Mouse (Mus musculus) brown adipose tissue, adult 24 weeks (tissue): ENCODE results near the gene Dgcr2. TPM values are rescaled to one million over a fixed set of nuclear protein-coding genes. Genes with fewer than 3 reads are reported as not detected.

Experiments
- H3K27ac ChIP-seq: fragments of 200-500 bp; replicated peaks from 2 replicates; pipeline ENCODE4 v1.5.1; 2012; ENCODE audit warnings: low read depth, mild to moderate bottlenecking, low read length
- H3K4me1 ChIP-seq: fragments of 200-500 bp; 2 replicates; pipeline ENCODE4 v1.6.1; 2012; ENCODE audit warnings: low read length, mixed read lengths; ENCODE audit not compliant: control insufficient read depth, insufficient read depth, insufficient read length
- H3K4me3 ChIP-seq: fragments of 200-500 bp; 2 replicates; pipeline ENCODE4 v1.5.1; 2012; ENCODE audit warnings: low read depth, mild to moderate bottlenecking, low read length, moderate library complexity; ENCODE audit not compliant: insufficient read depth
- polyA plus RNA-seq: library from polyadenylated mRNA; stranded (reverse); fragments of >200 nt; gene quantifications from 2 replicates; pipeline ENCODE4 v1.2.4, GENCODE M21; 2012; ENCODE audit not compliant: missing spikeins, insufficient read depth, insufficient read length

The Dgcr2 gene
- polyA plus RNA-seq, 1 experiment = 15.5 TPM

DNA sequence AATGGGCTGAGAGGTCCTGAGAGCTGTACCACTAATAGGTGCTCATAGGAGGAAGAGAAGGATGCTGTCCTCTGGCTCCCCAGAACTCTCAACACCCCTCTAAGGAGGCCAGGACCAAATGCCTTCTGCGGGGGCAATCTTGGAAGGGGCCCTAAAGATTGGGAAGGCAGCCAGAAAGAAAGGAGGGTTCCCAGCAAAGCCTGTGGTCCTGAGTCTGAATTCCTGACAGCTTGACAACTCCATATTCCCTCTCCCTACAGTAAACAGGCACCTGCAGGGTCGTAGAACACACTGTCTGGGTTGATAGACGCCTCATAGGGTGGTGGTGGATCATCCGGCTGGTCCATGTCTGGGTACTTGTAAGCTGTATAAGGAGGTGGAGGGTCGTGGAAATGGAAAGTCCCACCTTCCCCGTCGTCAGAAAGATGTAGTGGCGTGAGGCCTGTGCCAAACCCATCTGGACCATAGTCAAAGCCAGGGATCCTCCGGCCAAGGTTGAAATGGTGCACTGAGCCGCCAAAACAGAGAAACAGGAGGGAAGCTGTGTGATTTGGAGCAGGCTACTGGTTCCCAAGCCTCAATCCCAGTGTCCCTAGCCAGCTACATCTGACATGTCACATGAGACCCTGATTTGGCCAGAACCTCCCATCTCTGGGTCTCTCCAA lies 54.5 kb downstream of the Dgcr2 start:
- H3K27ac ChIP-seq = no peak overlapping the region
- H3K4me1 ChIP-seq = no peaks in the 10 kb centered on the region
- H3K4me3 ChIP-seq = no peak overlapping the region

DNA sequence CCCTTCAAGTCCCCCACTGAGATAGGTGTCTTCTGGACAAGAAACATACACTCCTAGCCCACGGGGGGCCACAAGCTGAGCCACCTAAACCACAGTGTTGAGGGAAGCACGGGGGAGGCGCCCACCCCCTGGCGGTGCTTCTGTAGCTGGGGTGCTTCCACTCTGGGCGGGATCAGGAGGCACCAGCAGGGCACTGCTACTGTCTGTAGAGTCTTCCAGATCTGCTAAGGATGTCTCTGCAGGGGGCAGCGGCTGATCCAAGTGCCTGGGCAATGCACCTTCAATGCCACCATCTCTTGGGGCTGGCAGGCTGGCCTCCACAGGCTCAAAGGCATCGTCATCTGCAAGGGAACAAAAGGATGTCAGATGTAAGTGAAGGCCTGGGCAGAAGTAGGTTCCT lies 55.9 kb downstream of the Dgcr2 start:
- no peak overlapping the region for H3K4me3 ChIP-seq
- H3K27ac ChIP-seq = no peak overlapping the region
- H3K4me1 ChIP-seq = no peaks in the 10 kb centered on the region

DNA sequence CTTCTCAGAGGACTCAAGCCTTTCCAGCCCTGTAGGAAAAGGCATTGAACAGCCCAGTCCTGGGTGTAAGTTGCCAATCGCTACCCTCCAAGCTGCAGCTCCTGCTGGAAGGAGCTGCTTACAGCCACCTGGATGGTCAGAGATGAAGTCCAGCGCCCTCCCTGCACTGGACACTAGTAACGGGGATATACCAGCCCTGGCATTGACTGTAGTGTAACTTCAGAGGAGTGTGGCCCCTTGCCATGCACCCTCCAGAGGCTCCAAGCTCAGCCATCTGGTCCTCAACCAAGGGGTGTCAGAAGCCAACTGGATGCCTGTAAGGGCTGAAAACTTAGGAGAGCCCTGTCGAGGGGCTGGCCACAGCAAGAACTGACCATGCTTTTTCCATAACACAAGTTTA lies 58.4 kb downstream of the Dgcr2 start:
- Histone ChIP-seq H3K27ac (no peak overlapping the region), H3K4me1 (no peaks in the 10 kb centered on the region), H3K4me3 (no peak overlapping the region)

DNA sequence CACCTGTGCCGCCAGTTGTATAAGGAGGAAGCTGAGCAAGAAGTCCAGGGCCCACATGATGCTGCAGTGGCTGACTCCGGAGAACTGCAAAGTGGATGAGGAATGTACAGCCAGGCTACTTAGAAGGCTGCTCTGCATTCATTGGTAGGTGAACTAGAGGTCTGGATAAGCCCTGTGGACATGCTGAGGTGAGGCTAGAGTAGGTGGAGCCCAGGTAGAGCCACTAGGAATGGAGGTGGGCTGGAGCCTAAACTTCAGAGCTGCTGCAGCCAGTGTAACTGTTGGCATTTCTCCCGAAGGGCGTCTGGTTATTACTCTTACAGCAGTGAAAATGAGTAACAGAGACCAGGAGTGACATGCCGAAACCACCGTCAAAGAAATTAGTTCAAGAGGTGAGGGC lies 60.3 kb downstream of the Dgcr2 start, which contains the start of gene Car15:
Gene Car15 (minus strand): TSS at position 314 of the 400 bp plus-strand sequence.
- Histone ChIP-seq H3K27ac (no peak within 1 kb of the TSS), H3K4me1 (no peaks in the 10 kb centered on the region), H3K4me3 (no peak within 1 kb of the TSS)

DNA sequence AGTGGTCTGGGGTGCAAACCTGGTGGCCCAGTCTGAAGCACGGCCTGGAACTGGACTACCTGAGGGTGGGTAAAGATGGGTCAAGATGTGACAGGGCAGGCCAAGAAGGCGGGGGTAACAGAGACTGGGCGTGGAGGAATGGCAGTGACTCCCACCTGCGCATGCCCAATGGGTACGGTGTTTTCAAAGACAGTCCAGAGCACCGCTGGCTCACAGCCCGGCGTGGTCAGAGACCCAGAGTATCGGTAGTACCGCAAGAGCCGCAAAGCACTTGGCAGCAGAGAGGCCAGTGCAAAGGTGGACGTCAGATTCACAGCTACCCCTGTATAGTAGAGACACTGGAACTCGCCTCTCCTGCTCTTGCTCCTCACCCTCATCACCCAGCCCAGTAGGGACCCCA lies 62.9 kb downstream of the Dgcr2 start:
- Histone ChIP-seq H3K4me3 (no peak overlapping the region), H3K4me1 (no peaks in the 10 kb centered on the region), H3K27ac (no peak overlapping the region)

DNA sequence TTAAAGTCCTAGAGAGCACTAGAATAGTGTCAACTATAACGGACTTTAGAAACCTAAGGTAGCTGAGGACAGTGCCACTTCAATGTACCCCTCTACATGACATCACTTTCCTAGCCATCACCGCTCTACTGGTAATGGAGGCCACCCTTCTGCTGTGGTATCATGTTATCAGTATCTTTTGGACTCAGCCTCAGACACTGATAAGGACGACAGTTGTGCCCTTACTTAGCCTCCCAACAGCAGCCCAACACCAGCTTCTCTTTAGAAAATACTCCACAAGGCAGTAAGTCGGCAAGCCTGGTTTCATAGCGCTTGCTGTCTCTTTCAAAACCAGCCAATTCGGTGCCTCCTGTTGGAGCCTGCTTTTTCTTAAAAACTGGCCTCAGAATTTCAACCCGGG lies 63.8 kb downstream of the Dgcr2 start:
- no peak overlapping the region for H3K27ac ChIP-seq
- no peak overlapping the region for H3K4me3 ChIP-seq
- H3K4me1 ChIP-seq = no peaks in the 10 kb centered on the region

DNA sequence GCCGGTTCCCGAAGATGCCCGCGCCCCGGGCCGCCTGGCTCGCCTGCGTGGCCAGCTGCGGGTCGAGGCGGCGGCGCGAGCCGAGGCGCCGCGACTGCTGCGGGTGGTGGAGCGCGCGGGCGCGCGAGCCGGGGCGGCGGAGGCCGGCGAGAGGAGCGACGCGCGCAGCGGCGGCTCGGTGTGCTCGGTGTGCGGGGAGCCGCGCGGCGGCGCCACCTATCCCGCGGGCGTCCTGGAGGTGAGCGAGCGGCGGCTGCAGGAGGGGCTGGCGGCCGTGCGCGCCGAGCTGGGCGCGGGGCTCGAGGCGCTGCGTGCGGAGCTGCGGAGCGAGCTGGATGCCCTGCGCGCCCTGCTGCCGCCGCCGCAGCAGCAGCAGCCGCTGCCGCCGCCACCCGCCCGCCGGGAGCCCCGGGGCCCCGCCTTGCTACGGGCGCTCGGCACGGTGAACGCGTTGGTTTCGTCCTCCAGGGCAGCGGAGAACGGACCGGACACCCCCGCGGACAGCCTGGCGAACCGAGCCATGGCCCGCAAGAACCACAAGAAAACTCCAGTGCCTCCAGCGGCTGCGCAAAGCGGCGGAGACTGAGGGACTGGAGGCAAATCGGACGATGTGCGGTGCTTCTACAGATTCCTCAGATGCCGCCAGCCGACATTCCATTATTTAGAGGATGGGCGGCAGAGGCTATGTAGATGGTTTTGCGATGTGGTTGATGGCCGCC lies 64.5 kb downstream of the Dgcr2 start:
- Histone ChIP-seq H3K4me3 (peak overlapping the region; percentile 42), H3K27ac (no peak overlapping the region), H3K4me1 (no peaks in the 10 kb centered on the region)

DNA sequence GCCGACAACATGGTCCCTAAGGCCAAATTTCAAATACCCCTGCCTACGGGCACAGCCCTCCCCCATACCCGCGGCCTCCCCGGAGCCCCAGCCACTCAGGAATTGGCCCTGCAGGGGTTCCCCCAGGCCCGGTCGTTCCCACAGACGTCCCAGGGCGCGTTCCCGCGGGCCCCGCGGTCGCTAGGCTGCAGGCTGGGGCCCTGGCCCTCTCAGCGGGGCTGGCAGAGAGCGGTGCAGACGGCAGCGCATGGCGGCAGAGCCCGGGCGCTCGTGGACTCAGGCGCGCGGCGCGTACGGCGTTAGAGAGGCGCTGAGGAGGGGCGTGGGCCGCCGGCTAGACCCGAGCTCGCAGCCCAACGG lies 65.1 kb downstream of the Dgcr2 start:
- H3K4me1 ChIP-seq = no peaks in the 10 kb centered on the region
- no peak overlapping the region for H3K27ac ChIP-seq
- H3K4me3 ChIP-seq = peak overlapping the region; percentile 42

DNA sequence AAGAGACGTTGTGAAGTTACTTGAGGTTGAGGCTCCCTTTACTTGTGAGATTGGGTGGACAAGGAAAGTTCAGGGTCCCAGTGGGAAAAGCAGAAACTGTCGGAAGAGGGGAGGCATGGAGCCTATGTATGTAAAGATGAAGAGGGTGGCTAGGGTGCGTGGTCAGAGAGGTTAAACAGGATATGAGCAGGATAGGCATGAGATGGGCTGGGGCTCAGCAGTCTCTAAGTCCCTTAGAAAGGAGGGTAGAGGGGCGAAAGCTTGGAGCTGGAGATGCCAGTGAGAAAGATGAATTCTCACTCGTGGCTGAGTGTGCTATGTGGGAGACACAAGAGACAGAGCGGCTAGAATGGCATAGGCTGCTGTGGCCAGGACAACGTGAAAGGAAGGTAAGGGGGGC lies 65.5 kb downstream of the Dgcr2 start, which contains the start of gene B830017H08Rik:
Gene B830017H08Rik (plus strand): TSS at position 301 of the 400 bp plus-strand sequence.
- no peaks in the 10 kb centered on the region for H3K4me1 ChIP-seq
- no peak within 1 kb of the TSS for H3K27ac ChIP-seq
- peak within 1 kb of the TSS; percentile 42 for H3K4me3 ChIP-seq

DNA sequence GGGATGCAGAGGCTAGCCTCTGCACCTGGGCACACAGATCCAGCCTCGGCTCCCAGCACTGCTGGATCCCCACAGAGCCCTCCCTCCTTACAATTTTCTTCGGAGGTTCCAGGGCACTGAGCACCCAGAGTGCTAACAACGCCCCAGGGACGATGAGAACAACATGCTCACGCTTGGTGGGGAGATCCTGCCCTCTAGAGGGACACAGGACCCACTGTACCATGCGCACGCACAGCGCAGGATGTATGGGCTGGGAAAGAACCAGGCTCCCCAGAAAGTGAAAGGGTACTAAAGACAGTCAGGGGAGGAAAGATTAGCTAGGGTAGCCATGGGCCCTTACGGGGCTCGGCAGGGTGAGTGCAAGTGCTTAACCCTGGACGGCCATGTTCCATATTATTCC lies 66.6 kb downstream of the Dgcr2 start:
- Histone ChIP-seq H3K27ac (no peak overlapping the region), H3K4me1 (no peaks in the 10 kb centered on the region), H3K4me3 (no peak overlapping the region)

DNA sequence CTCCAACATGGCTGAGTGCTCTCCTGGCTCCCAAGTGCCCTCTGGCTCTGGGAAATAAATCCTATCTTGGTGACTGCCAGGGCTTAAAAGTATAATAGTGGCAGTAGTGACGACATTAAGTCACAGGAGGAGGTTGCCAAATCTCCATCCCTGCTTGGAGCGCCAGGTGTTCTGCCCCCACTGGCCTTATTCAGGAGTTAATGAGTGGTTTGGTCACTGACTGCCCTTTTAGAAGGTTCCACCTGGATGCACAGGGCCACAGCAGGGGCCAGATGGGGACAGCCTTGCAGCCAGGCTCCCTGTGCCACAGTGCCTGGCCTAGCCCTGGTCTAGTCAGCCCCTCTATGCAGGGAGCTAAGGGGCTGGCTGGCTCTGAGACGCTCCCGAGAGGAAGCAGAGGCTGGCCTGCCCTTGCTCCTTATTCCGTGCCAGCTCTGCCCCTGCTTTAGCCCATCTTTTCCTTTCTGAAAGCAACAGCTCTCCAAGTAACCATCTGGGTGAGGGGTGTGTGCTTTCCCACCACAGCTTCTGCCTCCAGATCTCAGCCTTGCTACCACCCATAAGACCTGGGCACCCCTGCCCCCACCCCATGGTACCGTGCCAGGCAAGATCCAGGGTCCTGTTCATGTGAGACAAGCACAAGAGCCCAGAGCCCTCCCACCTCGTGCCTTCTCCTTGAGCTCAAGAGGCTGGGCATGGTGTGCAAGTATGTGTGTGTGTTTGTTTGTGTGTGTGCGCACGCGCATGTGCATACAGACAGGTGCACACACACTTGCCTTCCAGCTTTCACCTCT lies 67.8 kb downstream of the Dgcr2 start:
- Histone ChIP-seq H3K4me3 (no peak overlapping the region), H3K27ac (no peak overlapping the region), H3K4me1 (no peaks in the 10 kb centered on the region)

DNA sequence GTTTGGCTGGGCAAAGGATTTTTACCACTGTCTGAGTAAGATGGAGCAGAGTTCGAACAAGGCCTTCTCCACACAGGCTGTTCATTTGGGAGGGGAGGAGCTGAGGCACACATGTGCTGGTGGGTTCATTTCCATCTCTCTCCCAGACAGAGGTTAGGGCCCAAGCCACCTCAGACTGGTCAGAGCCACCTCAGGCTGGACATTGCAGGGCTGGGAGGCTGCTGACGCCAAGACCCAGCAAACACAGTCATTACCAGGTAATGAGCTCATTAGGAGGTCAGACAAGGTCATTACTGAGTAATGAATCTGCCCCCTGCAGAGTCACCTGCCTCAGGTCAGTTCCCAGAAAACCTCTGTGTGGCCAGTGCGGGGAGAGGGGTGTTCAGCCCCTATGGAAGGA lies 69.5 kb downstream of the Dgcr2 start:
- no peak overlapping the region for H3K4me3 ChIP-seq
- H3K4me1 ChIP-seq = no peaks in the 10 kb centered on the region
- H3K27ac ChIP-seq = no peak overlapping the region

DNA sequence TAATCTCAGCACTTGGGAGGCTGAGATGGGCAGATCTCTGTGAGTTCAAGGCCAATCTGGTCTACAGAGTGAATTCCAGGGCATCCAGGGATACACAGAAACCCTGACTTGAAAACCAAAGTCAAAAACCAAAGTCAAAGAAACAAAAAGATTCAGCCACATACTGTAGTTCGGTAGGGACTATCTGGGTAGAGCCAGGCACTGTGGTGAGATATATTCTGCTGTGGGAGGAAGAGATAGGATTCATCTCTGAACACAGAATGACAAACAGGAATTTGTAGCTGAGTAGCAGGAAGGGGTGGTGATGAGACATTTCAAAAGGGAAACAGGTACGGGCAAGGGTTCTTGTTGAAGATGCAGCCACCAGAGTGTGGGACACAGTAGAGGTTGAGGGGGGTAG lies 70.1 kb downstream of the Dgcr2 start:
- no peaks in the 10 kb centered on the region for H3K4me1 ChIP-seq
- H3K4me3 ChIP-seq = no peak overlapping the region
- H3K27ac ChIP-seq = no peak overlapping the region

DNA sequence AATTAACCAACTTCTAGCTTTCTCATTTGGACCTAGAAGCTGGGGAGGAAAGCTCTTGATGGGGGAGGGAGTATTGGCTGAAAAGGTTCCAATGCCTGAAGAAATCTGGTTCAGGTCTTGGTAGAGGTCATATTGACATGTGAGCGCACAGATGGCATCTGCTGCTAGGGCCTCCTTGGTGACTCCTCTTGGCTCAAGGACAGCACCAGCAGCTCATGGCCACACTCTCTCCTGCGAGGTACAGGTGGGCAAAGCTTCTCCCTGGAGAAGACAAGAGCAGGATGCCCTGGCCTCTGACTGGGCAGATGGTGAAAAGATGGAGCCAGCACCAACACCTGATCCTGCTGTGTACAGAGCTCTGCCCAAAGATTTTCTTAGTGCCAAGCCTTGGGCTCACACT lies 71.9 kb downstream of the Dgcr2 start:
- Histone ChIP-seq H3K4me1 (no peaks in the 10 kb centered on the region), H3K27ac (no peak overlapping the region), H3K4me3 (no peak overlapping the region)

DNA sequence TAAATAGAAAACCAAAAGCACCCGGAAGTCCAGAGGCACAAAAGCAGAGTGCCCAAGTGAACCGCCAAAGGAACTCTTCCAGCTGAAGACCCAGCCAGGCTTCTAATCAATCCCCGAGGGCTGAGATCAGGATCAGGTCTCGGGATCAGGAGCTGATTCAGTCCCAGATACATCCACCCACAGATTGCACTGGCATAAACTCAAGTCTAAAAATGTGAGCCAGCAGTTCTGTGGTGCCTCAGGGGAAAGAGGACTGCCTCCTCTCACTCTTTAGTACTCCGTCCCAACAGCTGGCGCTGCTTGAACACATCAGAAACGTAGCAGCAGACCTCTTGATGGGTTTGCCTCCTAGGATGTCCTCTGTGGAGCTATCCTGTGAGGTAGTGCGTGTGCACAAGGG lies 81.8 kb downstream of the Dgcr2 start:
- Histone ChIP-seq H3K4me1 (no peaks in the 10 kb centered on the region), H3K4me3 (no peak overlapping the region), H3K27ac (no peak overlapping the region)
